Mouse (Mus musculus): Measurements from ENCODE around the gene Sccpdh.
"Not testable (repeated sequence)": the region's sequence is repeated elsewhere in the genome, so short reads cannot be mapped to it uniquely, and the experiment has no call there.

The Sccpdh gene

DNA sequence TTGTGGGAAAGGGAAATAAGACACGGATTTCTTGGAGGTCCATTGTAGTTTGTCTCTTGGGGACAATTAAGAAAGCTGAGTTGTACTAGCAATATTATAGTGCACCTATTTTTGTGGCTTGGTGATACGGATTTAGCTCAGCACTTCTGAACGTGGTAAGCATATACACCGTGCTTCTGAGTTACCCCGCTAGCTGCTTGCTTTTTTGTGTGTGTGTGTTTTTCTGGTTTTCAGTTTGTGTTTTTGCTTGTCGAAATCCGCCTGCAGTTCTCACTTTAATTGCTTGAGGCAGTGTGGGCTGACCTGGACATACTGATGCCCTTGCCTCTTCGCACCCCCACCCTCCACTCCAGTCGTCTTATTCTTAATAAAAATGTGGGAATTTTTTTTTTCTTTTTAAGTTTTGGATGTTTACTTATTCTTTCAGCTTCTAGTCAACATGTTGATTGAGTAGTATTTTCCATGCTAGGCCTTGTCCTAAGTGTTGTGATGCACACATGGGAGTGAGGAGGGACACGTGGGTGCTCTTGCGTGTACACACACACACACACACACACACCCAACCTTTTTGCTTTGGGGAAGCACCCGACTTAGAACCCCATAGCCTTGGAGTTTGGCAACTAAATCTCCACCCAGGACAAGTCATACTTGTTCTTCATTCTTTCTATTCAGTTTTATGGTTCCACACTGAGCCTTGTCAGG, 977 bp downstream of the Sccpdh start:
- no peak for DNase-seq

DNA sequence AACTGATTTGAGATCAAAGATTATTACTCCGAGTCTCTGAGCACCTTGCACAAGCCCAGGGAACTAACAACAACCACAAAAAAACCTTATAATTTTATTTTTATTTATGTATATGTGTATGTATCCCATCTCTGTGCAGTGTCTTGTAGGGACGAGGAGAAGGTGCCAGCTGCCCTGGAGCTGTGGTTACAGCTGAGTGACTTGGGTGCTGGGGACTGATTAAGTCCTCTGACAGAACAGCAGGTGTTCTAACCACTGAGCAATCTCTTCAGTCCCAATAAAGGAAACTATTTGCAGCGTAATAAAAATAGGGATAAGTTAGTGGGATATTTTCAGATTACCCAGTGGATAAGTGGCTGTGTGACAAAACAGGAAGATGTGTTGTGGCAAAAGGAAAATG, 6.3 kb downstream of the Sccpdh start:
- no peak for DNase-seq

DNA sequence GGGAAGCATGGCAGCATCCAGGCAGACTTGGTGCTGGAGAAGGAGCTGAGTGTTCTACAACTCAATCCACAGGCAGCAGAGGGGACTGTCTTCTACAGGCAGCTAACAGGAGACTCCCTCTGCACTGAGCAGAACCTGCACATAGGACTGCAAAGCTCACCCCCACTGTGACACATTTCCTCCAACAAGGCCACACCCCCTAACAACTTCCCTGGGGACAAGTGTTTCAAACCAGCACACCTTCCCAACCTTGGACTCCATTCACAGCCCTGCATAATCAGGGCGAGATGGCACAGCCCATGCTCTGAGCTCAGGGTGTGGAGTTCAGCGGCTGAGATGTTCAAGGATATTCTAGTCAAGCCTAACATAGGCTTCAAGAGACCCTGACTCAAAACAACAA, 9.0 kb downstream of the Sccpdh start:
- DNase-seq = no peak

DNA sequence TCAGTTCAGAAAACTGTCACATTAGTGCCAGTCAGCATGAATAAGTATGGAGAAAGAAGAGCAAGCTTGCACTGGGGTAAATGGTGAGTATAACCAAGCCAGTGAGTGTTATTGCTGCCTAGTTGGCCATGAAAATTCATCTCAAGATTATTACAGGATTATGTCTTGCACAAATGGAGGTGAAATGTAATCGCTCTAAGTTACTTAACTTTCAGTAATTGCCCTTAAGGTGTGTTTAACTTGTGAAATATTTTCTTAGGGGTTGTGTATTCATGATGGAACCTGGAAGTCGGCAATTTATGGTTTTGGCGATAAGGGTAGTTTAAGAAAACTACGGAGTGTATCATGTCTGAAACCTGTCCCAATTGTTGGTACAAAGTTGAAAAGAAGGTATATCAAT, 11.3 kb downstream of the Sccpdh start:
- no peak for DNase-seq

DNA sequence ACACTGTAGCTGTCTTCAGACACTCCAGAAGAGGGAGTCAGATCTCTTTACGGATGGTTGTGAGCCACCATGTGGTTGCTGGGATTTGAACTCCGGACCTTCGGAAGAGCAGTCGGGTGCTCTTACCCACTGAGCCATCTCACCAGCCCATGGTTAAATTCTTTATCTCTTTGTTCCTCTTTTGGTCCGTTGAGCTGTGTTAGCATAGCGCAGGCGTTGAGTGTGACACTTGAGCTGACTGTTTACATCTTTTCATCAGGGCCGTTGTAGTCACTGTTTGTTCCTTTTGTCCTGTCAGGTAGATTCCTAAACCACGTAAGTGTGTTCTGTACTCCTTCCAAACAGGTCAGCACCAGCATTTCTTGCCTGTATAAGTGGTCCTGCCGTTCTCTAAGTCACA, 14.7 kb downstream of the Sccpdh start:
- DNase-seq = not testable (repeated sequence)

DNA sequence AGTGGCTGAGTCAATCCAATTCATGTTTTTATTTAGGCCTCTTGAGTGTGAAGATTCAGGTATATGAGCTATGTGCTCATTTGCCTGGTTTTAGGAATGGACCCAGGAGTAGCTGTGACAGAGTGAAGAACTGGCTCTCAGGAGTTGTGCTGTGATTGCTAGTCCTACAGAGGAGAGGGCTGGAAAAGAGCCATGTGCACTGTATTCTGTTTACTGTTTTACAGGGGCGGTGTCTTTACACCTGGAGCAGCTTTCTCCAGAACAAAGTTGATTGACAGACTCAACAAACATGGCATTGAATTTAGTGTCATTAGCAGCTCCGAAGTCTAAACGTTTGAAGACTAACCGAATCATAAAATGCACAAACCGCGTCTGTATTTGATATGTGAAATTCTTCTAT, 18.3 kb downstream of the Sccpdh start:
- no peak for DNase-seq

DNA sequence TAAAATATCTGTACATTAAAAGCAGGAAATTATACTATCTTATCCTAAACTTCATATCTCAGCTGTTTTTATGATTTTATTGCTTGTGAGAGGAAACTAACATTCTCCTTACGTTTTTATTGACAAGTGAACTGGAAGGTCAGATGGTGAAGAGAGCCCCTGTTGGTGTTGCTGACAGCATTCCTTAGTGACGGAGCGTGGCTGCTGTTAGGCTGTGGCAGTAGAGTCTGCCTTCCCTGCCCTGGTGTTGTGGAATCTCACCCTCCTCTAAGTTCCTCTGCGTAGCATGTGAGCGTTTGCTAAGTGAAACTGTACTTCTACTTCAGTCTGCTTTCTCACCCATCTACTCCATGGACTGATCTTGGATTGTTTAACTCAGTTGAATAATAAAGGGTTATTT, 18.8 kb downstream of the Sccpdh start:
- DNase-seq = no peak

DNA sequence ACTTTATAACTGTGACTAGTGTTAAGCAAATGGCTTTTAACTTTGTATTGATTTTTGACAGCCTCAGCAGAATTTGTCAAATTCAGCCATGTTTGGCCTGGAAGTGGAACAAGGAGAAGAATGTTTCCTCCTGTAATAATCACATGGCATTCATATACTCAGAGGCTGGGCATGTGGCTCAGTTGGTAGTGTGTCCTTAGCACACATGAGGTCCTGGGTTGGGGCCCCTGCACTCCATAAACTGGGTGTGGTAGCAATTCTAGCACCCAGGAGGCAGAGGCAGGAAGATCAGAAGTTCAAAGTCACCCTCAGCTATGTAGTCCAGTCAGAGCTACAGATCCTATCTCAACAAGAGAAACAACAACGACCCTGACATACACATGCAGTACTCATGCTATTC, 19.3 kb downstream of the Sccpdh start:
- DNase-seq = no peak

DNA sequence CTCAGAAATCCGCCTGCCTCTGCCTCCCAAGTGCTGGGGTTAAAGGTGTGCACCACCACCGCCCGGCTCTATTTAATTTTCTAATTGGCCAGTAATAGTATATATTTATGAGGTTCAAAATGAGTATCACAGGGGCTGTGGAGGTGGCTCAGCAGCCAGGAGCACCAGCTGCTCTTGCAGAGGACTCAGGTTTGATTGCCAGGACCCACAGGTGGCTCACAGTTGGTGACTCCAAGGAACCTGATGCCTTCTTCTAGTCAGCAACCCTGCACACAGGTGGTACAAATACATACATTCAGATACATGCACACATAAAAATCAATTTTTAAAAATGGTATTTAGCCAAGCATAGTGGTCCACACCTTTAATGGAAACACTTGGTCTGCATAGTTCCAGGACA, 20.0 kb downstream of the Sccpdh start:
- DNase-seq = peak; percentile 79

GRCm38 (mm10) chr1:179688415-179688814, 20.4 kb downstream of the Sccpdh start:
- no peak for DNase-seq

DNA sequence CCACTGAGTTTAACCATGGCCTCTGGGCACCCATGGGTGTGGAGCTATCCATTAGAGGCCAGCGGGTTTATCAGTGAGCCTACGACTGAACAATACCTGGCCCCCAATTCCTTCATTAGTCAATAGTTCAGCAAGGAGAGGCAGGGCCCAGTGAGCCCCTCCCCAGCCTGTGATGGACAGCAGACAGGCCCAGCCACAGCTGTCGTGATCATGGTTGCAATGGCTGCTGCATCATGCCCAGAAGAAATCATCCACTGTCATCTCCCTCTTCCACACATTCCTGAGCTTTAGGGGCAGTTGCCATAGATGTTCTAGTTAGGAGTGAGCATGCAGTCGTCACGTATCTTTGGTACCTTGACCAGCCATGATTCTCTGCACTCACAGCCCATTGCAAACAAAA, 20.9 kb downstream of the Sccpdh start:
- no peak for DNase-seq

DNA sequence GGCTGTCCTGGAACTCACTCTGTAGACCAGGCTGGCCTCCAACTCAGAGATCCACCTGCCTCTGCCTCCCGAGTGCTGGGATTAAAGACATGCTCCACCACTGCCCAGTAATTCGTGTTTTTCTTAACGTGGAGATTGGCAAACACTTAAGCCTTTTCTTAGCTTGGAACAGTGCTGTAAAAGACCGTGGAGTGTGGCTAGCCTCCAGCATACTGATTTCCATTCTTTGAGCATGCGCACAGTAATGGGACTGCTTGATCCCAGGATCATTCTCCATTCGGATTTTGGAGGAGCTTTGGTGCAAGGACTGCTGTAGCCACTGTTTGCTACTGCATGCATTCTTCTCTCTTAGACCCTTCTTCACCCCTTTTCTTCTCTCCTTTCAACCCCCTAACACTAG, 21.5 kb downstream of the Sccpdh start:
- no peak for DNase-seq

GRCm38 (mm10) chr1:179704150-179704549, 36.1 kb downstream of the Sccpdh start:
- DNase-seq = no peak

- DNase-seq = no peak
Observed at GRCm38 (mm10) chr1:179705154-179705553, 37.1 kb downstream of the Sccpdh start.

GRCm38 (mm10) chr1:179709390-179709789, 41.4 kb downstream of the Sccpdh start:
- peak; percentile 50 for DNase-seq

DNA sequence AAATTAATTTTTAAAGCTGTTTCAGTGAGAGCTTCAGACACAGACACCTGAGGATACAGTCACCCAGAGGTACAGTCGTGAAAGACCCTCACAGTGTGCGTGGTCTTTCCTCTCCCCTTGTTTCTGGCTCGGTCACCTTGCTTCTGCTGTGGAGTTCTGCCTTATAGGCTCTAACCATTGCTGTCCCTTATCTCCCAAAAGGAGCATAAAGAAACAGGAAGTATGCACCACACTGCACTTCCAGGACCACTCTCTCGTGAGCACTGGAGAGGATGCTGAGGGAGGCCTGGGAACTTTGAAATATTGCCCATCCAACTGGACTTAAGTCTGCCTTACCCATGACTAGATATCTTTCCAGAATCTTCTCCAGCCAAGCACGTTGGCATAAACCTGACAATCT, 42.7 kb downstream of the Sccpdh start:
- no peak for DNase-seq

GRCm38 (mm10) chr1:179712658-179713057, 44.6 kb downstream of the Sccpdh start:
- DNase-seq = no peak

GRCm38 (mm10) chr1:179713367-179713766, 45.4 kb downstream of the Sccpdh start:
- DNase-seq = no peak

GRCm38 (mm10) chr1:179715289-179715688, 47.3 kb downstream of the Sccpdh start:
- DNase-seq = not testable (repeated sequence)

DNA sequence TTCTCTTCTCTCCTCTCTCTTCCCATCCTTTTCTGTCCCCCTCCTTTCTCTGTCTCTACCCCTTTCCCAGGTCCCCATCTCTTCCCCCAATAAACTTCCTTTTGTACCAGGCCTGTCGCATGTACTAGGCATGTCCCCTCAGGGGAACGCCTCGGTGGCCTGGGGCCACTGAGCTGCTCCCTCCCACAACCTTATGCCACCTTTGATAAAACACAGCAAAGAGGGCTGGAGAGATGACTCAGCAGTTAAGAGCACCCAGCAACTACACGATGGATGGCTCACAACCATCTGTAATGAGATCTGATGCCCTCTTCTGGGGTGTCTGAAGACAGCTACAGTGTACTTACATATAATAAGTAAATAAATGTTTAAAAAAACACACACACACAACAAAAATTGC, 47.8 kb downstream of the Sccpdh start:
- no peak for DNase-seq

- no peak for DNase-seq
Observed at GRCm38 (mm10) chr1:179722811-179723469, 54.9 kb downstream of the Sccpdh start.

DNA sequence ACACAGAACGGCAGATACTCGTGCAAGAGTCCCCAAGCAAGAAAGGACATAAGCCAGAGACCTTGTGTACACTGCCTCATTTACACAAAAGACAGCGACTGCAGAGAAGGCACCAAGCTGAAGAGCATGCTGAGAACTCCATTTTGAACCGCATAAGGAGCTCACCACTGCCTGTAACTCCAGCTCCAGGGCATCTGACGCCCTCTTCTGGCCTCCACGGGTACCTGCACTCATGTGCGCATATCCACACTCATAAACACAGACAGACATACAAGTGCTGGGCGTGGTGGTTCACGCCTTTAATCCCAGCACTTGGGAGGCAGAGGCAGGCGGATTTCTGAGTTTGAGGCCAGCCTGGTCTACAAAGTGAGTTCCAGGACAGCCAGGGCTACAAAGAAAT, 60.7 kb downstream of the Sccpdh start:
- no peak for DNase-seq

DNA sequence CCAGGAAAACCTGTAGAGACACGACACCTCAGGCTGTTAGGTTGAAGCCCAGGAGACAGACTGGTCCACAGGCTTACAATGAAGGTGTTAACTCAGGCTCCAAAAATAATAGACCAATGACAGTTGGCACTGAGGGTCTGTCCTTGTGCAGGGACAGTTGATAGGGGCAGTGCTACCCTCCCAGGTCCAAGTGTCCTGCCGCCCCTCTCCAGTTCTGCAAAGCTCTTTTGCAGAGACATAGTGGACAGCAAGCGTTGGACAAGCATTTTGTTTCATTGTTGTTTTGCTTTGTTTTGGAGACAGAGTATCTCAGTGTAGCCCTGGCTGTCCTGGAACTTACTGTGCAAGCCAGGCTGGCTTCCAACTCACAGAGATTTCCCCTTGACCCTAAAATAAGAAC, 63.4 kb downstream of the Sccpdh start:
- no peak for DNase-seq

DNA sequence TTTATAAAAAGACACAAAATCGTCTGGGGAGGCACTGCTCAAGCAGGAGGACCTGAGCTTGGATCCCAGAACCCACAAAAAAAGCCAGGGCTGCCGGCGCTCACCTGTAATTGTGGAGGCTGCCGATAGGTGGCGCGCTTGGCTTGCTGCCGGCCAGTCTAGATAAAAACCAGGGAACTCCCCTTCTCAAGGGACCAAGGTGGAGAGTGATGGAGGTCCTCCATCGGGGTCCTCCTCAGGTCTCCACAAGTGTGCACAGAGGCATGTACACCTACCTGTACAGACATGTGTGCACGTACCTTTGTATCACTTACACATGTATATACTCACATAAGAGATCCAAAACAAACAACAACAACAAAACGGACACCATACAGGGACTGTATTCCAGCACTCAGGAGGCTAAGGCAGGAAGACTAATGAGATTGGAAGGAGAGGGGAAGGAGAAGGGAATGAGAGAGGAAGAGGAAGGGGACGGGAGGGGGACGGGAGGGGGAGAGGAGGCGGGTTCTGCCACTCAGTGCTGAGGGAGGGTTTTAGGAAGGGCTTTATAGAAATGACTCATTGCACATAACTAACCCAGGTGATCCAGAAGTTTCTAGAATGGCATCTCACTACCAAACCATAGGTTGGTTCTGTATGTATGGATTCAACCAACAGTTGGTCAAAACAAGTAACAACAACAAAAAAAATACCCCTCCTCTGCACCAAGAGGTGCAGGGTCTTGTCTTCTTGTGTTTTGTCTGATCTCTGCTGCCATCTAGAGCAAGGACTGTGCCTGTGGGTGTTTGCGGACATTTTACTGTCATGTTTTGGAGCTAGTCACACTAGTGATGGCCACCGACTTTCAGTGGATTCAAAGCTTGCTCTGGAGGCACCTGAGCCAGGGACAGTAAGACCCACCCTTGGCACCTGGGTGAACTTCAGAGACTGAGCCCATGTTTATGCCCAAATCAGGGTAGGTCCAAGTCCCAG, 66.8 kb downstream of the Sccpdh start:
- DNase-seq = peak; percentile 70
